Mouse (Mus musculus) megakaryocyte, embryonic 14.5 days (primary cell): ENCODE results near the gene Stk11.

Experiments
- FLI1 ChIP-seq: IDR thresholded peaks from 2 replicates; pipeline ENCODE4 v1.6.1; 2012; ENCODE audit warnings: low read length, inconsistent platforms, mixed read lengths
- GATA1 ChIP-seq: IDR thresholded peaks from 3 replicates; pipeline ENCODE4 v1.6.1; 2012; ENCODE audit warnings: mixed read lengths, low read length, inconsistent platforms, borderline replicate concordance

DNA sequence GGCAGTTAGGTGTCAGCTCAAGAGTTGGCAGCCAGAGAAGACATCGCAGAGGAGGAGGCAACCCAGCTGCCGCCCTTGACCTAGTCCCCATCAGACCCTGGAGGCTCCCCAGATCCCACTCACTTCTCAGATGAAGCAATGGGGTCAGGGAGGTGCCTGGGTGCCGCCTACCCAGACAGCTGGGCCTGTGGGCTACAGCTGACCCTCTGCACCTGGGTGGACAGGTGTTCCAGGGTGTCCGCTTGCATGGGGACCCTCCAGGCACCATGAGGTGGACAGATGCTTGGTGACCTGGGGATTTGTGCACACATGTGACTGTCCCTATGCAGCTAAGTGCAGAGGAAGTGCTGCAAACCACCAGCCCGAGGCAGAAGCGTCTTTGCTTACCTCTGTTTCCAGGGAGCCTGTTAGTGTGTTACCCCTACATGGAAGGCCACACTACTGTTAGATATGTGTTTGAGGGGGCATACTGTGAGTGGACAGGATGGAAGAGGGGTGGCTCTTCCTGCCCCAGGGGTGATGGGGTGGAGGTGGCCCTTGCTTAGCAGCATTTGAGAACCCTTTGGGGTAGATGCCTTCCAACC, 47.2 kb downstream of the Stk11 start:
- TF ChIP-seq GATA1 (no peak), FLI1 (no peak)
